9 mouse cellular contexts compared by ENCODE assay signal in the genomic region with DNA sequence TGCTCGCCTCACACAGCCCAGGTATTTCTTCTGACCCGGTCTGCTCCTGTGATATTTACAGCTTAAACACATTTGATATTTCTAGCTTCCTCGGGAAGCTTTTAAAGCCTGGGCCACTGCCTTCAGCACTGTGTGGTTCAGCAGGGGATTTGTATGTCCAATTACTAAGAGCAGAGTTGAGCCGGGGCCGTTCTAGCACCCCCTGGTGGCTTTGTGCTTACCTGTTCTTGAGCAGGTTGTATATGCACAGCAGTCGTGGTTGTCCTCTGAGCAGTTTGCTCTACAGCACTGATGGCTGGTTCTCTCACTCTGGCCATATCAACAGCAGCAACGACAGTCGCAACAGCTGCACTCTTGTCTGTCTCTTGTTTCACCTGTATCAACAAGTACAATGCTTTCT. TPM values are rescaled to one million over a fixed set of nuclear protein-coding genes. Genes with fewer than 3 reads are reported as not detected.
DNase-seq lines count a peak whose midpoint lies in the region; ATAC-seq and TF ChIP-seq lines count a peak whose summit lies in the region.
"Had no signal": no experiment of that assay in that cellular context is flagged by ENCODE, and none has a peak within 500 bp of the region (broad histone marks: within the 10 kb centered on the region; RNA-seq: fewer than 3 reads in every experiment).

No protein-coding gene starts in this region.

- DNase-seq in 3T3-L1 (ENCODE audit: low read depth, low spot score): peak; percentile 83
- DNase-seq in WW6 (ENCODE audit: low read depth, low spot score): peak; percentile 75
- DNase-seq in cerebellum, postnatal 4 days (ENCODE audit: low spot score in 2 of 2): peak; percentile 73 to 84
- peak; percentile 79 to 88 for DNase-seq in kidney, postnatal 25 days
- peak in 2 of 3 experiments; percentile 4 to 10 for DNase-seq in liver, embryonic 14.5 days (ENCODE audit: low read depth in 3 of 3, low spot score in 3 of 3)
- peak; percentile 59 for DNase-seq in thymus, postnatal 14 days

- H3K4me1 ChIP-seq in liver, embryonic 14.5 days (replicated peaks; ENCODE audit: control insufficient read depth in 2 of 2, insufficient read depth in 2 of 2, low read length in 1 of 2): no peaks in the 10 kb centered on the region
- H3K4me1 ChIP-seq in neural tube, embryonic 14.5 days (ENCODE audit: control insufficient read depth, insufficient read depth, low read length): no peaks in the 10 kb centered on the region

- no peak overlapping the region for H3K4me2 ChIP-seq in liver, embryonic 14.5 days (ENCODE audit: low read depth)
- no peak overlapping the region for H3K4me2 ChIP-seq in neural tube, embryonic 14.5 days (ENCODE audit: low read depth, low read length)

- H3K9ac ChIP-seq in liver, embryonic 14.5 days (replicated peaks): no peak overlapping the region
- H3K9ac ChIP-seq in neural tube, embryonic 14.5 days (replicated peaks; ENCODE audit: low read depth, low read length): no peak overlapping the region

- ATAC-seq in granulocyte monocyte progenitor cell, adult 5-6 weeks (replicated peaks; ENCODE audit: poor library complexity, severe bottlenecking): peak; percentile 82
- ATAC-seq in liver, embryonic 14.5 days (ENCODE audit: insufficient read depth): no peak
- ATAC-seq in neural tube, embryonic 14.5 days (ENCODE audit: low read depth): peak; percentile 87

- H3K27me3 ChIP-seq in liver, embryonic 14.5 days (ENCODE audit: control insufficient read depth, insufficient read depth, low read length): no peaks in the 10 kb centered on the region
- no peaks in the 10 kb centered on the region for H3K27me3 ChIP-seq in neural tube, embryonic 14.5 days (ENCODE audit: control insufficient read depth, insufficient read depth, low read length)

- TF ChIP-seq EP300 in liver, embryonic 14.5 days (IDR thresholded peaks at IDR 0.05; ENCODE audit: low read depth): no peak

- H3K27ac ChIP-seq in liver, embryonic 14.5 days: no peak overlapping the region
- no peak overlapping the region for H3K27ac ChIP-seq in neural tube, embryonic 14.5 days (ENCODE audit: low read depth, low read length)

- H3K4me3 ChIP-seq in liver, embryonic 14.5 days (ENCODE audit: insufficient read depth in 1 of 2, low read depth in 2 of 2, low read length in 2 of 2): no peak overlapping the region
- no peak overlapping the region for H3K4me3 ChIP-seq in neural tube, embryonic 14.5 days (ENCODE audit: low read depth, low read length)
- H3K4me3 ChIP-seq: erythroblast, embryonic 14.5 days had no signal

- TF ChIP-seq CTCF in liver, embryonic 14.5 days (IDR thresholded peaks at IDR 0.05; ENCODE audit: low read depth): peak; percentile 70

- WGBS in liver, embryonic 14.5 days (ENCODE audit: insufficient replicate concordance): 21% methylated on average over 8 of the region's 8 CpGs
- 33% methylated on average over 8 of the region's 8 CpGs for WGBS in neural tube, embryonic 14.5 days

- no peaks in the 10 kb centered on the region for H3K9me3 ChIP-seq in liver, embryonic 14.5 days (ENCODE audit: control insufficient read depth, low read length)
- no peaks in the 10 kb centered on the region for H3K9me3 ChIP-seq in neural tube, embryonic 14.5 days (ENCODE audit: control insufficient read depth, low read length)

- H3K36me3 ChIP-seq in liver, embryonic 14.5 days (replicated peaks; ENCODE audit: control insufficient read depth, insufficient read depth, low read depth): no peaks in the 10 kb centered on the region
- H3K36me3 ChIP-seq in neural tube, embryonic 14.5 days (ENCODE audit: control insufficient read depth, insufficient read depth, low read length): no peaks in the 10 kb centered on the region

RNA-seq across cellular contexts. Expression of a gene that starts 13.4 kb away (rescaled TPM):
- under 0.01 TPM in 1 of 2 replicates, not detected in the other for total RNA-seq in granulocyte monocyte progenitor cell, adult 5-6 weeks (2014; fragmentation: Nextera tagmentation)
- under 0.01 TPM in 1 of 2 replicates, not detected in the other for total RNA-seq in granulocyte monocyte progenitor cell, adult 5-6 weeks (2017)
- under 0.01 TPM in 2 replicates for polyA plus RNA-seq in liver, embryonic 14.5 days (2012; rRNA removed)
- 0.01 and 0.13 TPM in 2 replicates for polyA plus RNA-seq in liver, embryonic 14.5 days (2014; fragmentation: Nextera tagmentation; extraction: Ambion mirVana)
- polyA plus RNA-seq in neural tube, embryonic 14.5 days (2014; fragmentation: Nextera tagmentation; extraction: Ambion mirVana): 1.1 and 1.9 TPM in 2 replicates

Comparison
In these comparisons a context has a peak if more than half of its experiments do, and no peak if none do; other contexts are left out.
1. DNase-seq: peak in every context shown above with its lines; median percentile 84 in kidney, postnatal 25 days; 83 in 3T3-L1; 78 in cerebellum, postnatal 4 days; 75 in WW6; 59 in thymus, postnatal 14 days; 7 in liver, embryonic 14.5 days.